10 mouse cellular contexts compared by ENCODE assay signal in genomic region chr2:103569716-103570115, GRCm38 (mm10). TPM values are rescaled to one million over a fixed set of nuclear protein-coding genes. Genes with fewer than 3 reads are reported as not detected.
DNase-seq lines count a peak whose midpoint lies in the region; ATAC-seq lines count a peak whose summit lies in the region.
"Had no signal": no experiment of that assay in that cellular context is flagged by ENCODE, and none has a peak within 500 bp of the region (broad histone marks: within the 10 kb centered on the region; RNA-seq: fewer than 3 reads in every experiment).

No protein-coding gene starts in this region.

- intact Hi-C loops in left cerebral cortex, postnatal 36 days (cut with DNase I): loop anchor here (5.0 to 10.0 kb wide), 2 partner anchors 43 to 435 kb away; no protein-coding TSS in a partner anchor

- H3K27me3 ChIP-seq in heart, embryonic 10.5 days (ENCODE audit: insufficient read depth, poor library complexity, severe bottlenecking): no peaks in the 10 kb centered on the region
- peaks cover 3% of the 10 kb centered on the region for H3K27me3 ChIP-seq in heart, embryonic 13.5 days (replicated peaks)
- peaks cover 41% of the 10 kb centered on the region for H3K27me3 ChIP-seq in liver, embryonic 16.5 days (ENCODE audit: control insufficient read depth, insufficient read depth, low read depth, low read length)

- peak; percentile 11 for DNase-seq in heart, embryonic 10.5 days (ENCODE audit: low spot score)
- DNase-seq in heart, adult 9 months (ENCODE audit: low spot score in 2 of 2): no peak
- DNase-seq in Muller cell, postnatal 12 days (ENCODE audit: inconsistent ontology term): peak; percentile 53
- no peak for DNase-seq in left cerebral cortex, postnatal 36 days (ENCODE audit: low spot score in 2 of 2)
- no peak for DNase-seq in cerebellum, adult 9-10 months
- DNase-seq: kidney, adult 8-10 months had no signal

- H3K4me1 ChIP-seq in heart, embryonic 10.5 days: peaks cover 75% of the 10 kb centered on the region
- peaks cover 62% of the 10 kb centered on the region for H3K4me1 ChIP-seq in heart, embryonic 13.5 days
- H3K4me1 ChIP-seq in liver, embryonic 16.5 days (ENCODE audit: control insufficient read depth, low read depth, low read length): peaks cover 25% of the 10 kb centered on the region

- H3K4me2 ChIP-seq in heart, embryonic 13.5 days: peak overlapping the region; percentile 92
- H3K4me2 ChIP-seq in liver, embryonic 16.5 days (ENCODE audit: low read depth, low read length): 0 out of 2 replicates have a peak overlapping the region, but pooled peaks have one; percentile 36

- H3K27ac ChIP-seq in heart, embryonic 10.5 days: 0 out of 2 replicates have a peak overlapping the region, but pooled peaks have one; percentile 30
- H3K27ac ChIP-seq in heart, embryonic 13.5 days (replicated peaks): peak overlapping the region; percentile 3; the same call in 1 of the 2 replicates
- H3K27ac ChIP-seq in liver, embryonic 16.5 days (ENCODE audit: low read length): no peak overlapping the region

- H3K9ac ChIP-seq in heart, embryonic 13.5 days: peak overlapping the region; percentile 91
- no peak overlapping the region for H3K9ac ChIP-seq in liver, embryonic 16.5 days (ENCODE audit: low read depth, low read length)

- ATAC-seq in heart, embryonic 13.5 days (ENCODE audit: extremely low read depth, insufficient number of reproducible peaks, low FRiP score, low TSS enrichment): no peak
- ATAC-seq in liver, embryonic 16.5 days (ENCODE audit: low read depth): no peak
- ATAC-seq in megakaryocyte, adult 5-6 weeks (ENCODE audit: poor library complexity, severe bottlenecking): no peak

- no peaks in the 10 kb centered on the region for H3K36me3 ChIP-seq in heart, embryonic 10.5 days
- H3K36me3 ChIP-seq in heart, embryonic 13.5 days: no peaks in the 10 kb centered on the region
- H3K36me3 ChIP-seq in liver, embryonic 16.5 days (ENCODE audit: control insufficient read depth, insufficient read depth): no peaks in the 10 kb centered on the region
- H3K36me3 ChIP-seq: G1E had no signal

- WGBS in heart, embryonic 10.5 days: 57% methylated on average over 1 of the region's 1 CpGs
- WGBS in heart, embryonic 13.5 days: 40% methylated on average over 1 of the region's 1 CpGs
- WGBS in liver, embryonic 16.5 days (ENCODE audit: insufficient replicate concordance): 45% methylated on average over 1 of the region's 1 CpGs

- H3K4me3 ChIP-seq in heart, embryonic 10.5 days: peak overlapping the region; percentile 81
- peak overlapping the region; percentile 78 for H3K4me3 ChIP-seq in heart, embryonic 13.5 days
- H3K4me3 ChIP-seq in liver, embryonic 16.5 days (ENCODE audit: low read depth, low read length): no peak overlapping the region

- no peaks in the 10 kb centered on the region for H3K9me3 ChIP-seq in heart, embryonic 10.5 days
- H3K9me3 ChIP-seq in heart, embryonic 13.5 days: no peaks in the 10 kb centered on the region
- H3K9me3 ChIP-seq in liver, embryonic 16.5 days (replicated peaks; ENCODE audit: control insufficient read depth, low read length): no peaks in the 10 kb centered on the region

RNA-seq across cellular contexts. Expression of gene Abtb2, which starts 3.6 kb away (rescaled TPM):
- polyA plus RNA-seq in heart, embryonic 10.5 days (2016; fragmentation: Nextera tagmentation; extraction: Ambion mirVana): 19.0 and 33.2 TPM in 2 replicates
- polyA plus RNA-seq in heart, embryonic 13.5 days (2015; fragmentation: Nextera tagmentation; extraction: Ambion mirVana): 17.4 and 18.4 TPM in 2 replicates
- polyA plus RNA-seq in liver, embryonic 16.5 days (2015; fragmentation: Nextera tagmentation; extraction: Ambion mirVana): 2.5 and 3.3 TPM in 2 replicates
- total RNA-seq in left cerebral cortex, postnatal 36 days (2021): 10 to 100 TPM in 1 of 2 experiments, 1 to 10 TPM in 1; 9.0 to 11.0 TPM
- 3.8 TPM in 2 replicates for total RNA-seq in megakaryocyte, adult 5-6 weeks (2015)
- 3.1 and 3.8 TPM in 2 replicates for total RNA-seq in megakaryocyte, adult 5-6 weeks (2017)
- polyA plus RNA-seq: G1E had no signal

Comparison
In these comparisons a context has a peak if more than half of its experiments do, and no peak if none do; other contexts are left out.
1. DNase-seq: peak in heart, embryonic 10.5 days (single experiment) and Muller cell, postnatal 12 days (single experiment); none in heart, adult 9 months (0 of 2), left cerebral cortex, postnatal 36 days (0 of 2) and cerebellum, adult 9-10 months (single experiment).